11 mouse cellular contexts compared by ENCODE assay signal in the genomic region with DNA sequence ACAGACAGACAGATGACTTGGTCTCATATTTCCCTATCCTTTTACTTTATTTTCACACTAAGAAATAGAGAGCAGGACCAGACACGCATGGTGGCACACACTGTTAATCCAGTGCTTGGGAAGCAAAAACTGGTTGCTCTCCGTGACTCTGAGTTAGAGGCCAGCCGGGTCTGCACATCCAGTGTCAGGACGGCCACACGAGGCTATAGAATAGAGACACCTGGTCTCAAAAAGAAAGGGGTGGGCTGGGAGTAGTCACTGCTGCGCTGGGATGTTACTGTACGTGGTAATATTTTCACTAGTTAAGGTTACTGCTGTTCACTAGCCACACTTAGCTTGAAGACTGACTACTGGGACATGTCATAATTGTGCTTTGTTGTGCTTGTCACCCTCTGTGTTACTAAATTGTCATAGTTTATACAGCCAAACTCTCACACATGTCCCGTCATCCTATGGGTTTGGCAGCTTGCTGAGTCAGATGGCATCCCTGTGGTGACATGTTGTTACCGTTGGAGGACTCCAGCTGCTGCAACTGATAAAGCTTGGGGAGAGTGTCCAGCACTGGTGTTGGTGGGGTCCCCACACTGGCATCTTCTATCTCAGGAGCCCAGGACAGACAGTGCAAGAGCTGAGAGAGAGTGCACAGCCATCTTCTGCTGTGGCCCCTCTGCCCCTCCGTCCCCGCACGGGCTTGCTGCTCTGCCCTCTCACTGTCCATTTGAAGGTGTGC. TPM values are rescaled to one million over a fixed set of nuclear protein-coding genes. Genes with fewer than 3 reads are reported as not detected.
DNase-seq lines count a peak whose midpoint lies in the region; ATAC-seq lines count a peak whose summit lies in the region.
"Had no signal": no experiment of that assay in that cellular context is flagged by ENCODE, and none has a peak within 500 bp of the region (broad histone marks: within the 10 kb centered on the region; RNA-seq: fewer than 3 reads in every experiment).

No protein-coding gene starts in this region.

- H3K4me1 ChIP-seq in kidney, embryonic 14.5 days (ENCODE audit: control insufficient read depth, insufficient read depth, low read length), result no peaks in the 10 kb centered on the region
- peaks cover 78% of the 10 kb centered on the region for H3K4me1 ChIP-seq in liver, embryonic 12.5 days
- H3K4me1 ChIP-seq in midbrain, embryonic 16.5 days (ENCODE audit: control insufficient read depth, insufficient read depth, low read length), result no peaks in the 10 kb centered on the region

- H3K4me2 ChIP-seq in kidney, embryonic 14.5 days (replicated peaks; ENCODE audit: low read depth, low read length), result no peak overlapping the region
- H3K4me2 ChIP-seq in liver, embryonic 12.5 days, result peak overlapping the region; percentile 57
- no peak overlapping the region for H3K4me2 ChIP-seq in midbrain, embryonic 16.5 days (ENCODE audit: low read length)
- H3K4me2 ChIP-seq: hindbrain, embryonic 14.5 days had no signal

- DNase-seq in kidney, adult 11 months, result no peak
- peak; percentile 90 for DNase-seq in c-Kit-negative CD71-positive TER-119-positive erythroid progenitor cells, embryonic 14.5 days (ENCODE audit: low read depth, low spot score)
- peak; percentile 79 for DNase-seq in spleen, postnatal 4 days (ENCODE audit: low spot score in 2 of 2)
- DNase-seq in right cerebral cortex, adult 18-20 months, result no peak
- DNase-seq: cerebellum, adult 8-10 months; thymus, adult 18-20 months had no signal

- H3K27ac ChIP-seq in kidney, embryonic 14.5 days (ENCODE audit: low read depth, low read length), result no peak overlapping the region
- H3K27ac ChIP-seq in liver, embryonic 12.5 days, result peak overlapping the region; percentile 100
- no peak overlapping the region for H3K27ac ChIP-seq in midbrain, embryonic 16.5 days (ENCODE audit: low read length)
- H3K27ac ChIP-seq: hindbrain, embryonic 14.5 days; layer of hippocampus, adult 2 months had no signal

- 82% methylated on average over 12 of the region's 12 CpGs for WGBS in kidney, embryonic 14.5 days
- 30% methylated on average over 12 of the region's 12 CpGs for WGBS in liver, embryonic 12.5 days (ENCODE audit: insufficient replicate concordance)
- 84% methylated on average over 12 of the region's 12 CpGs for WGBS in midbrain, embryonic 16.5 days

- ATAC-seq in kidney, embryonic 14.5 days (ENCODE audit: low FRiP score, low TSS enrichment), result 0 out of 2 replicates have a peak, but pooled peaks have one; percentile 16
- peak; percentile 99 for ATAC-seq in liver, embryonic 12.5 days
- no peak for ATAC-seq in midbrain, embryonic 16.5 days

- no peak overlapping the region for H3K4me3 ChIP-seq in kidney, embryonic 14.5 days (ENCODE audit: low read length)
- H3K4me3 ChIP-seq in liver, embryonic 12.5 days, result 0 out of 2 replicates have a peak overlapping the region, but pooled peaks have one; percentile 15
- H3K4me3 ChIP-seq in midbrain, embryonic 16.5 days (ENCODE audit: low read depth, low read length), result no peak overlapping the region
- H3K4me3 ChIP-seq: layer of hippocampus, adult 2 months had no signal

- no peaks in the 10 kb centered on the region for H3K27me3 ChIP-seq in kidney, embryonic 14.5 days (ENCODE audit: control insufficient read depth, insufficient read depth, low read length)
- no peaks in the 10 kb centered on the region for H3K27me3 ChIP-seq in liver, embryonic 12.5 days (replicated peaks)
- H3K27me3 ChIP-seq in midbrain, embryonic 16.5 days (ENCODE audit: control insufficient read depth, insufficient read depth, low read depth, low read length), result no peaks in the 10 kb centered on the region

- no peaks in the 10 kb centered on the region for H3K9me3 ChIP-seq in kidney, embryonic 14.5 days (ENCODE audit: control insufficient read depth, low read length)
- no peaks in the 10 kb centered on the region for H3K9me3 ChIP-seq in liver, embryonic 12.5 days (replicated peaks)
- no peaks in the 10 kb centered on the region for H3K9me3 ChIP-seq in midbrain, embryonic 16.5 days (replicated peaks; ENCODE audit: control insufficient read depth, low read length, poor library complexity, severe bottlenecking)

- no peak overlapping the region for H3K9ac ChIP-seq in kidney, embryonic 14.5 days (ENCODE audit: low read depth, low read length)
- peak overlapping the region; percentile 71 for H3K9ac ChIP-seq in liver, embryonic 12.5 days
- H3K9ac ChIP-seq in midbrain, embryonic 16.5 days (ENCODE audit: low read depth, low read length), result no peak overlapping the region
- H3K9ac ChIP-seq: hindbrain, embryonic 14.5 days had no signal

- H3K36me3 ChIP-seq in kidney, embryonic 14.5 days (ENCODE audit: control insufficient read depth, insufficient read depth, low read length), result peaks cover 87% of the 10 kb centered on the region
- peaks cover 85% of the 10 kb centered on the region for H3K36me3 ChIP-seq in liver, embryonic 12.5 days
- H3K36me3 ChIP-seq in midbrain, embryonic 16.5 days (ENCODE audit: control insufficient read depth, insufficient read depth, low read length), result peaks cover 16% of the 10 kb centered on the region

RNA-seq across cellular contexts. Expression of gene Lpin2, which starts 53.0 kb away (rescaled TPM):
- polyA plus RNA-seq in kidney, embryonic 14.5 days (2014; fragmentation: Nextera tagmentation; extraction: Ambion mirVana), result 54.9 and 93.2 TPM in 2 replicates
- 40.1 and 42.5 TPM in 2 replicates for polyA plus RNA-seq in liver, embryonic 12.5 days (2016; fragmentation: Nextera tagmentation; extraction: Ambion mirVana)
- 45.0 and 47.3 TPM in 2 replicates for polyA plus RNA-seq in midbrain, embryonic 16.5 days (2015; fragmentation: Nextera tagmentation; extraction: Ambion mirVana)

Comparison
In these comparisons a context has a peak if more than half of its experiments do, and no peak if none do; other contexts are left out.
1. DNase-seq: peak in c-Kit-negative CD71-positive TER-119-positive erythroid progenitor cells, embryonic 14.5 days (single experiment) and spleen, postnatal 4 days (2 of 2); none in kidney, adult 11 months (single experiment) and right cerebral cortex, adult 18-20 months (single experiment).